Mouse (Mus musculus): Measurements from ENCODE around the gene Ren1.

GRCm38 (mm10) chr1:133371431-133371830 is 21.1 kb downstream of the Ren1 start:
- TF ChIP-seq POLR2A (IDR thresholded peaks at IDR 0.05; ENCODE audit: borderline replicate concordance, control insufficient read depth, low read depth, low read length), result no peak
- TF ChIP-seq CTCF (IDR thresholded peaks at IDR 0.05; ENCODE audit: control insufficient read depth, insufficient read depth, low read length), result no peak

All from bone marrow, adult 2 months (tissue).